Mouse (Mus musculus) lung, embryonic 15.5 days (tissue): ENCODE results near the gene Clec4b1. TPM values are rescaled to one million over a fixed set of nuclear protein-coding genes. Genes with fewer than 3 reads are reported as not detected.
"Not testable (repeated sequence)": the region's sequence is repeated elsewhere in the genome, so short reads cannot be mapped to it uniquely, and the experiment has no call there.

Source experiments
- ATAC-seq: fragments of 200-750 bp; cut with Nextera tagmentation; 2 replicates; pipeline ENCODE4 v1.8.0; 2017; ENCODE audit warnings: moderate number of reproducible peaks, borderline replicate concordance; ENCODE audit not compliant: low FRiP score, low TSS enrichment; ENCODE audit errors: extremely low read depth
- H3K27ac ChIP-seq: fragments of 300-500 bp; sonication (generic); 2 replicates; pipeline ENCODE4 v1.5.1; 2015; ENCODE audit warnings: moderate library complexity, mild to moderate bottlenecking, inconsistent platforms
- H3K27me3 ChIP-seq: fragments of 300-500 bp; sonication (generic); 2 replicates; pipeline ENCODE4 v1.6.1; 2015; ENCODE audit warnings: inconsistent platforms
- H3K36me3 ChIP-seq: fragments of 300-500 bp; sonication (generic); 2 replicates; pipeline ENCODE4 v1.6.1; 2015; ENCODE audit warnings: inconsistent platforms
- H3K4me1 ChIP-seq: fragments of 300-500 bp; sonication (generic); 2 replicates; pipeline ENCODE4 v1.6.1; 2015; ENCODE audit warnings: inconsistent platforms
- H3K4me2 ChIP-seq: fragments of 300-500 bp; sonication (generic); 2 replicates; pipeline ENCODE4 v1.6.1; 2015; ENCODE audit warnings: inconsistent platforms, mild to moderate bottlenecking, moderate library complexity
- H3K4me3 ChIP-seq: fragments of 300-500 bp; sonication (generic); 2 replicates; pipeline ENCODE4 v1.5.1; 2015; ENCODE audit warnings: mild to moderate bottlenecking, inconsistent platforms
- H3K9ac ChIP-seq: fragments of 300-500 bp; sonication (generic); 2 replicates; pipeline ENCODE4 v1.6.1; 2015; ENCODE audit warnings: inconsistent platforms
- H3K9me3 ChIP-seq: fragments of 300-500 bp; sonication (generic); 2 replicates; pipeline ENCODE4 v1.6.1; 2016; ENCODE audit warnings: inconsistent platforms
- WGBS: fragments of 180-500 bp; shearing (Covaris S2); methylation state at CpG from one replicate; pipeline ENCODE4 v1.1.7; 2015; 5-methylcytosine and 5-hydroxymethylcytosine counted together
- polyA plus RNA-seq: library from polyadenylated mRNA; unstranded; fragments of >200 nt; fragmentation: Nextera tagmentation; extraction: Ambion mirVana; gene quantifications from 2 replicates; pipeline ENCODE4 v1.2.1, GENCODE M21; 2015

The Clec4b1 gene
- not detected in 2 replicates for polyA plus RNA-seq

DNA sequence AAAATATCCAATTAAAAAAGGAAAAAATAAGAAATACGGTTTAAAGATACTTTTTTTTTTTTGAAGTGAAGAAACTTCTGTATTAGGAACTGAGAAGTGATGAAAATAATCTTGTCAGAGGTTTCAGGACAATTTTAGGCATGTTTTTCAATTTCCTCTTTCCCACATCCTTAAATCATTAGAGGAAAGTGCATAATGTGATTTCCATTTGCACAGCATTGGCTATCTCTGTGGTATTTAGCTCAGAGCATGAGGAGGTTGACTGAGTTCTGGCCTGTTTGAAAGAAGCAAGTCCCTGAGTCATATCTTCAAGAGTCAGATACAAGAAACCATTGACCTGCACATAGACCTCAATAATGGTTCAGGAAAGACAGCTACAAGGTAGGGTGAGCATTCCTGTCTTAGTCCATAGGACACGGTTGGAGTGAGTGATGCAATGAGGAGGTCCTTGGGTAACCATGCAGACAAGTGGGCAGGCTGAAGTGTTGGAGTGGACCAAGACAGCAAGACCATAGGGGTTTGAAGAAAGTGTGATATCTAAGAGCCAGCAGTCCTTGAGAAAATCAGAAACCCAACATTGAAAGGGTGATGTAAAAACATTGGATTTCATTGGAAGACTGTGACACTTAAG lies at the start of gene Clec4b1:
TSS of gene Clec4b1 (plus strand) at position 221 of the 631 bp plus-strand sequence.
- Histone ChIP-seq H3K9ac (no peak within 1 kb of the TSS), H3K27me3 (no peaks in the 10 kb centered on the region), H3K27ac (no peak within 1 kb of the TSS), H3K4me3 (no peak within 1 kb of the TSS), H3K4me2 (no peak within 1 kb of the TSS), H3K36me3 (no peaks in the 10 kb centered on the region), H3K9me3 (no peaks in the 10 kb centered on the region), H3K4me1 (no peaks in the 10 kb centered on the region)
- no peak for ATAC-seq
- 70% methylated on average over 2 of the region's 2 CpGs for WGBS

DNA sequence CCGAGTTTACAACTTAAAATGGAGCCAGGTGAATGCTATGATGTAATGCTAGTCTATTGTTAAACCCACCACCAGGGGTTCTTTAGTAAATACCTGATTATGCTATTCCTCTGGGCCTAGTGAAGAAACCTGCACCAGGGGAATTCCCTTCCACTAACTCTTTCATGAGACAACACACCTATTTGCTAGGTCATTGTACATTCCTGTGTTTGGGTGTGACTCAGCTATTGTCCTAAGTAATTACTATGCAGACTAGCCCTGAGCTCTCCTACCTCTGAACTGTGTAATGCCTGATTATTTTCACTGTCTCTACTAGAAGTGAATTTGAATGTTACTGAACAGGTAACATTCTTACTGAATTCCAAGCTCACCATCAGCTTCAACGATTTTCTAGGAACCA lies 45.1 kb upstream of the Clec4b1 start:
- H3K4me1 ChIP-seq, H3K4me2 ChIP-seq, H3K4me3 ChIP-seq, H3K9me3 ChIP-seq, H3K27ac ChIP-seq, H3K9ac ChIP-seq, H3K36me3 ChIP-seq, ATAC-seq, H3K27me3 ChIP-seq: not testable (repeated sequence)
- WGBS: 73% methylated on average over 2 of the region's 2 CpGs

DNA sequence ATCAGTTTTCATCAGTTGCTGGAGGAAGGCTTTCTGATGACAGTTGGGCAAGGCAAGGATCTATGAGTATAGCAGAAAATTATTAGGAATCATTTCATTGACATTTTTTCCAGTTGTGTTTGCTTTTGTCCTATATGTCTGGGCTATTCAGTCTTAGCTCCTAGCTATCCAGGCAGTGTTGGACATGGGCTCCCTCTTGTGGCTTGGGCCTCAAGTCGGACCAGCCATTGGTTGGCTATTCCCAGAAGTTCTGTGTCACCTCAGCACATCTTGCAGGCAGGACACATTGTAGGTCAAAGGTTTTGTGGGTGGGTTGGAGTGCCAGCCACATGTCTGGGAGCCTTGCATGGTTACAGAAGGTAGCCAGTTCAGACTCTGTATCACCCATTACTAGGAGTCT lies 44.2 kb upstream of the Clec4b1 start:
- Histone ChIP-seq H3K4me1 (no peaks in the 10 kb centered on the region), H3K9ac (no peak overlapping the region), H3K4me3 (no peak overlapping the region), H3K27me3 (no peaks in the 10 kb centered on the region), H3K27ac (no peak overlapping the region), H3K4me2 (no peak overlapping the region), H3K9me3 (no peaks in the 10 kb centered on the region), H3K36me3 (no peaks in the 10 kb centered on the region)
- ATAC-seq: no peak
- 74% methylated on average over 1 of the region's 1 CpGs for WGBS

DNA sequence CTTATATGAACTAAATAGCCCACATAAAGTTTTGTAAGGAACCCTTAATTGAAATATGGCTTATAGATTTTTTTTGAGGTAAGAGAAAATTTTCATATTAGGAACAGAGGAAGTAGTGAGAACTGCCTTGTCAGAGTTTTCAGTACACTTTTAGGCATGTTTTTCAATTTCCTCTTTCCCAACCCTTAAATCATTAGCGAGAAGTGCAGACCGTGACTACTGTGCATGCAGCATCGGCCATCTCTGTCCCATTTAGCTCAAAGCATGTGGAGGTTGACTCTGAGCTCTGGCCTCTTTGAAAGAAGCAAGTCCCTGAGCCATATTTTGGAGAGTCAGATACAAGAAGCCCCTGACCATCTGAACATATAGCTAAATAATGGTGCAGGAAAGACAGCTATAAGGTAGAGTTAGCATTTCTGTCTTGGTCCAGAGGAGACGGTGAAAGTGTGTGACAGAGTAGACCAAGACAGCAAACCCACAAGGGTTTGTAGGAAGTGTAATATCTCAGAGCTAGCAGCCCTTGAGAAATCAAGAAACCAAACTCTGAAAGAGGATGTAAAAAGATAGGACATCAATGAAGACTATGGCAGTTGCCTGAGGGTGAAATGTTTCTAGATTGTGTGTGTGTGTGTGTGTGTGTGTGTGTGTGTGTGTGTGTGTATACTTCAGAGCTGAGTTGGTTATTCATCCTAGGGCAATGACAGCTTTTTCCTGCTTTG lies 45.5 kb downstream of the Clec4b1 start:
- no peak for ATAC-seq
- Histone ChIP-seq H3K27me3 (no peaks in the 10 kb centered on the region), H3K9ac (no peak overlapping the region), H3K36me3 (no peaks in the 10 kb centered on the region), H3K27ac (no peak overlapping the region), H3K4me2 (no peak overlapping the region), H3K4me1 (no peaks in the 10 kb centered on the region), H3K4me3 (no peak overlapping the region), H3K9me3 (no peaks in the 10 kb centered on the region)
- 84% methylated on average over 4 of the region's 4 CpGs for WGBS

GRCm38 (mm10) chr6:123106128-123106527 lies 56.4 kb downstream of the Clec4b1 start, which contains the start of gene Clec4a2:
Gene Clec4a2, plus strand, starts transcription at chr6:123106428.
- not testable (repeated sequence) for H3K4me1 ChIP-seq, H3K27ac ChIP-seq, H3K4me2 ChIP-seq, ATAC-seq, H3K27me3 ChIP-seq, H3K9me3 ChIP-seq, H3K9ac ChIP-seq, H3K4me3 ChIP-seq, H3K36me3 ChIP-seq
- WGBS: 40% methylated on average over 1 of the region's 1 CpGs

Other genes with a start within 250 kb of the Clec4b1 start
- 7.4 and 8.1 TPM in 2 replicates for gene Slc2a3, start 248.3 kb upstream of the Clec4b1 start, polyA plus RNA-seq
- gene Foxj2, start 230.0 kb upstream of the Clec4b1 start, polyA plus RNA-seq: 5.1 and 5.8 TPM in 2 replicates
- gene C3ar1, start 193.8 kb upstream of the Clec4b1 start, polyA plus RNA-seq: 3.3 and 3.4 TPM in 2 replicates
- gene Necap1, start 175.5 kb upstream of the Clec4b1 start, polyA plus RNA-seq: 46.0 and 48.1 TPM in 2 replicates
- 2.4 and 3.1 TPM in 2 replicates for gene Clec4a1, start 128.1 kb upstream of the Clec4b1 start, polyA plus RNA-seq
- 3.3 and 3.9 TPM in 2 replicates for gene Clec4a3, start 97.4 kb upstream of the Clec4b1 start, polyA plus RNA-seq
- gene Clec4a4, start 59.6 kb upstream of the Clec4b1 start, polyA plus RNA-seq: not detected in 2 replicates
- gene Clec4a2, start 56.5 kb downstream of the Clec4b1 start, polyA plus RNA-seq: 3.0 and 3.5 TPM in 2 replicates
- gene Clec4b2, start 122.9 kb downstream of the Clec4b1 start, polyA plus RNA-seq: not detected in 2 replicates
- gene Clec4n, start 179.9 kb downstream of the Clec4b1 start, polyA plus RNA-seq: 3.0 and 4.2 TPM in 2 replicates
- 0.15 TPM in 1 of 2 replicates, not detected in the other for gene Clec4d, start 212.1 kb downstream of the Clec4b1 start, polyA plus RNA-seq
- 0.09 and 0.34 TPM in 2 replicates for gene Clec4e, start 239.9 kb downstream of the Clec4b1 start, polyA plus RNA-seq